Mouse (Mus musculus) forebrain, embryonic 12.5 days (tissue): ENCODE measurements at regions not wholly inside any gene's neighbourhood (a gene's known extent, or its start where the extent isn't known, plus 50 kb on each side); places are given as distances from the start of the nearest gene placed in this dataset.

Experiments
- ATAC-seq: fragments of 200-750 bp; cut with Nextera tagmentation; 2 replicates; pipeline ENCODE4 v1.8.0; 2017; ENCODE audit warnings: moderate TSS enrichment; ENCODE audit not compliant: low FRiP score
- H3K27ac ChIP-seq: fragments of 300-500 bp; sonication (generic); 2 replicates; pipeline ENCODE4 v1.5.1; 2016; ENCODE audit warnings: mild to moderate bottlenecking
- H3K27me3 ChIP-seq: fragments of 300-500 bp; sonication (generic); 2 replicates; pipeline ENCODE4 v1.6.1; 2016; ENCODE audit warnings: mild to moderate bottlenecking
- H3K36me3 ChIP-seq: fragments of 300-500 bp; sonication (generic); replicated peaks from 2 replicates; pipeline ENCODE4 v1.6.1; 2016; ENCODE audit warnings: mild to moderate bottlenecking
- H3K4me1 ChIP-seq: fragments of 300-500 bp; sonication (generic); 2 replicates; pipeline ENCODE4 v1.6.1; 2016
- H3K4me2 ChIP-seq: fragments of 300-500 bp; sonication (generic); 2 replicates; pipeline ENCODE4 v1.6.1; 2016; ENCODE audit warnings: mild to moderate bottlenecking, moderate library complexity
- H3K4me3 ChIP-seq: fragments of 300-500 bp; sonication (generic); replicated peaks from 2 replicates; pipeline ENCODE4 v1.5.1; 2016; ENCODE audit warnings: mild to moderate bottlenecking
- H3K9ac ChIP-seq: fragments of 300-500 bp; sonication (generic); 2 replicates; pipeline ENCODE4 v1.6.1; 2016; ENCODE audit warnings: mild to moderate bottlenecking
- H3K9me3 ChIP-seq: fragments of 300-500 bp; sonication (generic); 2 replicates; pipeline ENCODE4 v1.6.1; 2016
- WGBS: fragments of 180-500 bp; shearing (Covaris S2); methylation state at CpG from one replicate; pipeline ENCODE4 v1.1.7; 2016; 5-methylcytosine and 5-hydroxymethylcytosine counted together

- no peak overlapping the region for H3K4me2 ChIP-seq
- no peaks in the 10 kb centered on the region for H3K9me3 ChIP-seq
- peaks cover 9% of the 10 kb centered on the region; the same call in 1 of the 2 replicates for H3K27me3 ChIP-seq
- H3K27ac ChIP-seq: no peak overlapping the region
- ATAC-seq: no peak
- WGBS: 89% methylated on average over 1 of the region's 1 CpGs
- H3K4me1 ChIP-seq: peaks cover 14% of the 10 kb centered on the region
- no peaks in the 10 kb centered on the region for H3K36me3 ChIP-seq
- H3K4me3 ChIP-seq: no peak overlapping the region
- H3K9ac ChIP-seq: no peak overlapping the region
Measured at GRCm38 (mm10) chr14:120150589-120150988, 108.4 kb upstream of the Oxgr1 start.

- WGBS: 24% methylated on average over 7 of the region's 7 CpGs
Measured at GRCm38 (mm10) chr14:120154413-120154812, 112.2 kb upstream of the Oxgr1 start.

GRCm38 (mm10) chr14:120164184-120164583, 111.3 kb upstream of the Mbnl2 start:
- Histone ChIP-seq H3K36me3 (no peaks in the 10 kb centered on the region), H3K9ac (no peak overlapping the region), H3K4me1 (no peaks in the 10 kb centered on the region), H3K4me2 (no peak overlapping the region), H3K9me3 (no peaks in the 10 kb centered on the region), H3K4me3 (no peak overlapping the region), H3K27ac (no peak overlapping the region), H3K27me3 (no peaks in the 10 kb centered on the region)
- 79% methylated on average over 2 of the region's 2 CpGs for WGBS
- no peak for ATAC-seq

More at GRCm38 (mm10) chr14:120154413-120154812, 112.2 kb upstream of the Oxgr1 start:
- peaks cover 21% of the 10 kb centered on the region for H3K4me1 ChIP-seq
- peaks cover 9% of the 10 kb centered on the region; the same call in 1 of the 2 replicates for H3K27me3 ChIP-seq
- H3K9me3 ChIP-seq: no peaks in the 10 kb centered on the region
- peak overlapping the region; percentile 33; the same call in 1 of the 2 replicates for H3K4me2 ChIP-seq
- H3K9ac ChIP-seq: no peak overlapping the region
- no peak overlapping the region for H3K27ac ChIP-seq
- no peaks in the 10 kb centered on the region for H3K36me3 ChIP-seq
- ATAC-seq: no peak
- H3K4me3 ChIP-seq: no peak overlapping the region

GRCm38 (mm10) chr14:120165496-120166045, 109.9 kb upstream of the Mbnl2 start:
- no peak for ATAC-seq
- WGBS: 90% methylated on average over 10 of the region's 10 CpGs
- Histone ChIP-seq H3K4me1 (no peaks in the 10 kb centered on the region), H3K36me3 (no peaks in the 10 kb centered on the region), H3K9me3 (no peaks in the 10 kb centered on the region), H3K4me2 (no peak overlapping the region), H3K27ac (no peak overlapping the region), H3K27me3 (no peaks in the 10 kb centered on the region), H3K4me3 (no peak overlapping the region), H3K9ac (no peak overlapping the region)

GRCm38 (mm10) chr14:120170733-120171132, 104.7 kb upstream of the Mbnl2 start:
- H3K27ac ChIP-seq: no peak overlapping the region
- H3K27me3 ChIP-seq: no peaks in the 10 kb centered on the region
- H3K4me3 ChIP-seq: no peak overlapping the region
- H3K9me3 ChIP-seq: no peaks in the 10 kb centered on the region
- H3K36me3 ChIP-seq: no peaks in the 10 kb centered on the region
- H3K9ac ChIP-seq: no peak overlapping the region
- no peak overlapping the region for H3K4me2 ChIP-seq
- 92% methylated on average over 7 of the region's 7 CpGs for WGBS
- no peaks in the 10 kb centered on the region for H3K4me1 ChIP-seq
- no peak for ATAC-seq

GRCm38 (mm10) chr14:120172058-120172457, 103.4 kb upstream of the Mbnl2 start:
- no peak for ATAC-seq
- 93% methylated on average over 4 of the region's 4 CpGs for WGBS
- Histone ChIP-seq H3K4me3 (no peak overlapping the region), H3K36me3 (no peaks in the 10 kb centered on the region), H3K27ac (no peak overlapping the region), H3K27me3 (no peaks in the 10 kb centered on the region), H3K4me1 (no peaks in the 10 kb centered on the region), H3K4me2 (no peak overlapping the region), H3K9ac (no peak overlapping the region), H3K9me3 (no peaks in the 10 kb centered on the region)

- H3K27me3 ChIP-seq: no peaks in the 10 kb centered on the region
- H3K4me1 ChIP-seq: no peaks in the 10 kb centered on the region
- H3K36me3 ChIP-seq: no peaks in the 10 kb centered on the region
- no peak for ATAC-seq
- no peak overlapping the region for H3K4me3 ChIP-seq
- H3K4me2 ChIP-seq: no peak overlapping the region
- no peak overlapping the region for H3K9ac ChIP-seq
- 84% methylated on average over 8 of the region's 8 CpGs for WGBS
- H3K9me3 ChIP-seq: no peaks in the 10 kb centered on the region
- H3K27ac ChIP-seq: no peak overlapping the region
Measured at GRCm38 (mm10) chr14:120172844-120173243, 102.6 kb upstream of the Mbnl2 start.

GRCm38 (mm10) chr14:120174615-120175014, 100.9 kb upstream of the Mbnl2 start:
- no peak overlapping the region for H3K4me3 ChIP-seq
- H3K9ac ChIP-seq: no peak overlapping the region
- H3K4me1 ChIP-seq: no peaks in the 10 kb centered on the region
- no peaks in the 10 kb centered on the region for H3K27me3 ChIP-seq
- no peaks in the 10 kb centered on the region for H3K36me3 ChIP-seq
- H3K27ac ChIP-seq: no peak overlapping the region
- ATAC-seq: no peak
- H3K4me2 ChIP-seq: no peak overlapping the region
- H3K9me3 ChIP-seq: no peaks in the 10 kb centered on the region
- WGBS: 82% methylated on average over 5 of the region's 5 CpGs

GRCm38 (mm10) chr14:120195218-120195617, 80.3 kb upstream of the Mbnl2 start:
- Histone ChIP-seq H3K27me3 (no peaks in the 10 kb centered on the region), H3K9ac (no peak overlapping the region), H3K4me2 (no peak overlapping the region), H3K4me3 (no peak overlapping the region), H3K9me3 (no peaks in the 10 kb centered on the region), H3K36me3 (no peaks in the 10 kb centered on the region), H3K4me1 (no peaks in the 10 kb centered on the region), H3K27ac (no peak overlapping the region)
- 61% methylated on average over 1 of the region's 1 CpGs for WGBS
- ATAC-seq: no peak

- Histone ChIP-seq H3K9ac (no peak overlapping the region), H3K4me1 (no peaks in the 10 kb centered on the region), H3K4me2 (no peak overlapping the region), H3K36me3 (no peaks in the 10 kb centered on the region), H3K4me3 (no peak overlapping the region), H3K27me3 (no peaks in the 10 kb centered on the region), H3K27ac (no peak overlapping the region), H3K9me3 (no peaks in the 10 kb centered on the region)
- WGBS: 77% methylated on average over 3 of the region's 3 CpGs
- no peak for ATAC-seq
Measured at GRCm38 (mm10) chr14:120211741-120212140, 63.7 kb upstream of the Mbnl2 start.

GRCm38 (mm10) chr14:120212626-120213025, 62.8 kb upstream of the Mbnl2 start:
- Histone ChIP-seq H3K36me3 (no peaks in the 10 kb centered on the region), H3K9me3 (no peaks in the 10 kb centered on the region), H3K9ac (no peak overlapping the region), H3K27ac (no peak overlapping the region), H3K4me2 (no peak overlapping the region), H3K27me3 (no peaks in the 10 kb centered on the region), H3K4me1 (no peaks in the 10 kb centered on the region), H3K4me3 (no peak overlapping the region)
- WGBS: 49% methylated on average over 5 of the region's 5 CpGs
- no peak for ATAC-seq

- no peak overlapping the region for H3K9ac ChIP-seq
- no peaks in the 10 kb centered on the region for H3K27me3 ChIP-seq
- no peaks in the 10 kb centered on the region for H3K36me3 ChIP-seq
- H3K4me1 ChIP-seq: peaks cover 2% of the 10 kb centered on the region; the same call in 1 of the 2 replicates
- no peak overlapping the region for H3K4me3 ChIP-seq
- no peaks in the 10 kb centered on the region for H3K9me3 ChIP-seq
- no peak for ATAC-seq
- H3K4me2 ChIP-seq: no peak overlapping the region
- 97% methylated on average over 4 of the region's 4 CpGs for WGBS
- H3K27ac ChIP-seq: no peak overlapping the region
Measured at GRCm38 (mm10) chr14:120219224-120219623, 56.2 kb upstream of the Mbnl2 start.

- Histone ChIP-seq H3K4me1 (peaks cover 9% of the 10 kb centered on the region; the same call in 1 of the 2 replicates), H3K4me2 (no peak overlapping the region), H3K9ac (no peak overlapping the region), H3K4me3 (no peak overlapping the region), H3K36me3 (no peaks in the 10 kb centered on the region), H3K27ac (no peak overlapping the region), H3K27me3 (no peaks in the 10 kb centered on the region), H3K9me3 (0 out of 2 replicates have a peak, but pooled peaks cover 3% of the 10 kb centered on the region)
- WGBS: 87% methylated on average over 14 of the region's 14 CpGs
- ATAC-seq: 0 out of 2 replicates have a peak, but pooled peaks have one; percentile 6
Measured at GRCm38 (mm10) chr14:120223528-120224201, 51.8 kb upstream of the Mbnl2 start.
